Mouse (Mus musculus) frontal cortex, postnatal 10 days (tissue): ENCODE data around the gene Maea.
A peak's percentile ranks its signal among the peaks of the same experiment; 100 is the strongest.

Experiments
- DNase-seq, 2 experiments: peaks; one replicate each; pipeline ENCODE4 v3.0.0; 2022; ENCODE audit warnings: low spot score in 2 of 2, mixed read lengths in 1 of 2

Maea gene

GRCm38 (mm10) chr5:33357494-33357893, 22.2 kb downstream of the Maea start:
- DNase-seq = no peak

- DNase-seq = no peak
Observed at GRCm38 (mm10) chr5:33358467-33358866, 23.2 kb downstream of the Maea start.

GRCm38 (mm10) chr5:33363263-33363662, 28.0 kb downstream of the Maea start:
- DNase-seq = no peak

GRCm38 (mm10) chr5:33368651-33369050, 33.3 kb downstream of the Maea start:
- DNase-seq = no peak

- no peak for DNase-seq
Observed at GRCm38 (mm10) chr5:33371137-33371536, 35.8 kb downstream of the Maea start.

- no peak for DNase-seq
Observed at GRCm38 (mm10) chr5:33371668-33372067, 36.4 kb downstream of the Maea start.

- no peak for DNase-seq
Observed at GRCm38 (mm10) chr5:33372331-33373038, 37.2 kb downstream of the Maea start.

- DNase-seq = no peak
Observed at GRCm38 (mm10) chr5:33377176-33377575, 41.9 kb downstream of the Maea start.

GRCm38 (mm10) chr5:33377801-33378301, 42.5 kb downstream of the Maea start:
- peak in 1 of 2 experiments; percentile 48 for DNase-seq

GRCm38 (mm10) chr5:33378302-33378854, 43.1 kb downstream of the Maea start, which contains the start of gene Uvssa:
Uvssa (plus strand) TSS chr5:33378549.
- DNase-seq = peak; percentile 98 to 99

GRCm38 (mm10) chr5:33387550-33387949, 52.2 kb downstream of the Maea start:
- DNase-seq = no peak

- peak; percentile 58 to 74 for DNase-seq
Observed at GRCm38 (mm10) chr5:33393803-33394202, 58.5 kb downstream of the Maea start.

GRCm38 (mm10) chr5:33395693-33396092, 60.4 kb downstream of the Maea start:
- no peak for DNase-seq

GRCm38 (mm10) chr5:33396828-33397227, 61.5 kb downstream of the Maea start:
- peak in 1 of 2 experiments; percentile 16 for DNase-seq

- DNase-seq = no peak
Observed at GRCm38 (mm10) chr5:33400819-33401218, 65.5 kb downstream of the Maea start.

GRCm38 (mm10) chr5:33420313-33420712, 85.0 kb downstream of the Maea start:
- DNase-seq = no peak
